Comparison of ENCODE assay signal across 20 mouse cellular contexts in genomic region chr12:65559809-65560208, GRCm38 (mm10).
"Had no signal": no experiment of that assay in that cellular context is flagged by ENCODE, and none has a peak within 500 bp of the region (broad histone marks: within the 10 kb centered on the region; RNA-seq: fewer than 3 reads in every experiment).

No protein-coding gene starts in this region.

- ATAC-seq: midbrain, embryonic 16.5 days had no signal

- H3K27me3 ChIP-seq: kidney, embryonic 15.5 days; liver, embryonic 13.5 days; midbrain, embryonic 12.5 days; neural tube, embryonic 13.5 days had no signal

- H3K9me3 ChIP-seq: kidney, embryonic 15.5 days; liver, embryonic 13.5 days; midbrain, embryonic 12.5 days; neural tube, embryonic 13.5 days had no signal

- DNase-seq: kidney, postnatal 10 days; kidney, postnatal 36 days; layer of hippocampus, postnatal 36 days; liver, embryonic 13.5 days; lung, adult 2 months; lung, postnatal 14 days; lung, postnatal 4 days; right cerebral cortex, adult 18-20 months; right cerebral cortex, postnatal 14 days; right cerebral cortex, postnatal 4 days; thymus, adult 2 months; thymus, postnatal 14 days; thymus, postnatal 4 days had no signal

- H3K9ac ChIP-seq: kidney, embryonic 15.5 days; liver, embryonic 13.5 days; midbrain, embryonic 12.5 days; neural tube, embryonic 13.5 days had no signal

- H3K4me3 ChIP-seq: kidney, embryonic 15.5 days; left cerebral cortex, adult 2 months; liver, embryonic 13.5 days; midbrain, embryonic 12.5 days; myocyte; neural tube, embryonic 13.5 days had no signal

- H3K4me1 ChIP-seq: kidney, embryonic 15.5 days; liver, embryonic 13.5 days; midbrain, embryonic 12.5 days; neural tube, embryonic 13.5 days had no signal

- H3K27ac ChIP-seq: kidney, embryonic 15.5 days; left cerebral cortex, adult 2 months; liver, embryonic 13.5 days; midbrain, embryonic 12.5 days; neural tube, embryonic 13.5 days; stomach, postnatal 0 days had no signal

- H3K4me2 ChIP-seq: kidney, embryonic 15.5 days; liver, embryonic 13.5 days; midbrain, embryonic 12.5 days; neural tube, embryonic 13.5 days had no signal

- H3K36me3 ChIP-seq: kidney, embryonic 15.5 days; liver, embryonic 13.5 days; midbrain, embryonic 12.5 days; neural tube, embryonic 13.5 days had no signal
